Mouse (Mus musculus) CH12.LX (cell line): Measurements from ENCODE around the gene Gfpt1. TPM values are rescaled to one million over a fixed set of nuclear protein-coding genes. Genes with fewer than 3 reads are reported as not detected.
A peak's percentile ranks its signal among the peaks of the same experiment; 100 is the strongest.

ENCODE experiments used
- DNase-seq: peaks from one replicate; pipeline ENCODE4 v3.0.0-alpha.2; 2013; ENCODE audit errors: extremely low read depth
- H3K27ac ChIP-seq: 2 replicates; pipeline ENCODE4 v1.5.1; 2012; ENCODE audit warnings: low read depth, mild to moderate bottlenecking, control low read depth, moderate library complexity; ENCODE audit not compliant: insufficient read depth
- H3K27me3 ChIP-seq: replicated peaks from 2 replicates; pipeline ENCODE3; 2012; ENCODE audit warnings: inconsistent platforms
- H3K36me3 ChIP-seq, 2 experiments: replicated peaks in 1 of 2; 2 replicates each; pipeline versions ENCODE3 to v1.6.1; 2012; ENCODE audit warnings: inconsistent platforms in 1 of 2, low read length in 1 of 2, mild to moderate bottlenecking in 1 of 2, mixed read lengths in 1 of 2, moderate library complexity in 1 of 2; ENCODE audit not compliant: control insufficient read depth in 1 of 2, insufficient read depth in 1 of 2
- H3K4me1 ChIP-seq, 2 experiments: 2 replicates each; pipeline ENCODE4 v1.6.1; 2012; ENCODE audit warnings: inconsistent platforms in 1 of 2, moderate library complexity in 1 of 2; ENCODE audit not compliant: insufficient read depth in 2 of 2, control insufficient read depth in 1 of 2
- H3K4me2 ChIP-seq: 2 replicates; pipeline ENCODE4 v1.6.1; 2012; ENCODE audit warnings: low read depth, mild to moderate bottlenecking, control low read depth; ENCODE audit not compliant: poor library complexity, insufficient read depth, severe bottlenecking
- H3K4me3 ChIP-seq, 3 experiments: fragments of 150-350 bp in 1 of 3; sonication (generic) in 1 of 3; replicated peaks in 1 of 3; 2 replicates each; pipeline versions ENCODE3 to v1.5.1; 2011 to 2012; ENCODE audit warnings: low read depth in 2 of 3, low read length in 2 of 3, mild to moderate bottlenecking in 2 of 3, moderate library complexity in 2 of 3, control low read depth in 1 of 3, improper control_type of control experiment in 1 of 3, inconsistent platforms in 1 of 3, mixed read lengths in 1 of 3; ENCODE audit not compliant: poor library complexity in 1 of 3
- H3K79me2 ChIP-seq: replicated peaks from 2 replicates; pipeline ENCODE4 v1.6.1; 2012; ENCODE audit warnings: mild to moderate bottlenecking, moderate library complexity; ENCODE audit not compliant: control insufficient read depth, poor library complexity, insufficient read depth, severe bottlenecking; ENCODE audit errors: extremely low read depth
- H3K9ac ChIP-seq: 2 replicates; pipeline ENCODE4 v1.6.1; 2012; ENCODE audit warnings: low read depth, mild to moderate bottlenecking, control low read depth, moderate library complexity; ENCODE audit not compliant: insufficient read depth
- H3K9me3 ChIP-seq: replicated peaks from 2 replicates; pipeline ENCODE3; 2012; ENCODE audit warnings: low read length, inconsistent platforms, mixed read lengths
- BHLHE40 ChIP-seq: IDR thresholded peaks from 2 replicates; pipeline ENCODE4 v1.6.1; 2011; ENCODE audit warnings: mild to moderate bottlenecking, low read depth, low read length, improper control_type of control experiment
- CHD1 ChIP-seq: IDR thresholded peaks from 2 replicates; pipeline ENCODE4 v1.6.1; 2012; ENCODE audit warnings: low read depth, low read length, improper control_type of control experiment, inconsistent platforms
- CHD2 ChIP-seq: IDR thresholded peaks from 2 replicates; pipeline ENCODE4 v1.6.1; 2011; ENCODE audit warnings: low read length, improper control_type of control experiment
- CTCF ChIP-seq, 2 experiments: IDR thresholded peaks in 1 of 2; conservative IDR thresholded peaks in 1 of 2; 2 replicates each; pipeline ENCODE4 v1.5.1; 2011 to 2012; ENCODE audit warnings: low read depth in 2 of 2, low read length in 2 of 2, improper control_type of control experiment in 1 of 2, inconsistent platforms in 1 of 2, mild to moderate bottlenecking in 1 of 2, moderate library complexity in 1 of 2
- E2F4 ChIP-seq: IDR thresholded peaks from 2 replicates; pipeline ENCODE4 v1.6.1; 2011; ENCODE audit warnings: low read depth, low read length, improper control_type of control experiment; ENCODE audit not compliant: insufficient replicate concordance
- ELF1 ChIP-seq: IDR thresholded peaks from 2 replicates; pipeline ENCODE4 v1.6.1; 2014; ENCODE audit warnings: low read depth, mild to moderate bottlenecking, inconsistent platforms, low read length, improper control_type of control experiment
- EP300 ChIP-seq: IDR thresholded peaks from 2 replicates; pipeline ENCODE4 v1.6.1; 2011; ENCODE audit warnings: low read length, improper control_type of control experiment
- ETS1 ChIP-seq: conservative IDR thresholded peaks from 2 replicates; pipeline ENCODE4 v1.6.1; 2012; ENCODE audit warnings: low read depth, mild to moderate bottlenecking, inconsistent platforms, low read length, improper control_type of control experiment, moderate library complexity
- GABPA ChIP-seq: IDR thresholded peaks from 2 replicates; pipeline ENCODE4 v1.6.1; 2012; ENCODE audit warnings: low read depth, low read length, improper control_type of control experiment, inconsistent platforms; ENCODE audit not compliant: insufficient replicate concordance
- HCFC1 ChIP-seq: IDR thresholded peaks from 2 replicates; pipeline ENCODE4 v1.6.1; 2012; ENCODE audit warnings: low read depth, mild to moderate bottlenecking, inconsistent platforms, low read length, improper control_type of control experiment
- IRF4 ChIP-seq: IDR thresholded peaks from 2 replicates; pipeline ENCODE4 v1.6.1; 2014; ENCODE audit warnings: low read depth, mild to moderate bottlenecking, inconsistent platforms, low read length, improper control_type of control experiment
- JUN ChIP-seq: IDR thresholded peaks from 2 replicates; pipeline ENCODE4 v1.6.1; 2011; ENCODE audit warnings: low read depth, mild to moderate bottlenecking, low read length, improper control_type of control experiment, moderate library complexity; ENCODE audit not compliant: insufficient read depth
- JUND ChIP-seq: conservative IDR thresholded peaks from 2 replicates; pipeline ENCODE4 v1.6.1; 2011; ENCODE audit warnings: low read depth, low read length, improper control_type of control experiment
- KAT2A ChIP-seq: IDR thresholded peaks from 2 replicates; pipeline ENCODE4 v1.6.1; 2012; ENCODE audit warnings: low read length, improper control_type of control experiment, inconsistent platforms; ENCODE audit not compliant: insufficient replicate concordance
- MAFK ChIP-seq: IDR thresholded peaks from 2 replicates; pipeline ENCODE4 v1.6.1; 2011; ENCODE audit warnings: low read length, improper control_type of control experiment; ENCODE audit not compliant: insufficient replicate concordance
- MAX ChIP-seq: IDR thresholded peaks from 2 replicates; pipeline ENCODE4 v1.6.1; 2011; ENCODE audit warnings: low read length, improper control_type of control experiment
- MAZ ChIP-seq: IDR thresholded peaks from 2 replicates; pipeline ENCODE4 v1.6.1; 2012; ENCODE audit warnings: low read depth, mild to moderate bottlenecking, inconsistent platforms, low read length, improper control_type of control experiment, moderate library complexity
- MEF2A ChIP-seq: IDR thresholded peaks from 2 replicates; pipeline ENCODE4 v1.6.1; 2014; ENCODE audit warnings: low read depth, mild to moderate bottlenecking, inconsistent platforms, low read length, improper control_type of control experiment, borderline replicate concordance
- MXI1 ChIP-seq: IDR thresholded peaks from 2 replicates; pipeline ENCODE4 v1.6.1; 2011; ENCODE audit warnings: mild to moderate bottlenecking, low read depth, low read length, improper control_type of control experiment
- MYC ChIP-seq: IDR thresholded peaks from 2 replicates; pipeline ENCODE4 v1.6.1; 2011; ENCODE audit warnings: low read depth, mild to moderate bottlenecking, improper control_type of control experiment, low read length
- NELFE ChIP-seq: IDR thresholded peaks from 2 replicates; pipeline ENCODE4 v1.6.1; 2011; ENCODE audit warnings: low read depth, low read length, improper control_type of control experiment
- NRF1 ChIP-seq: IDR thresholded peaks from 2 replicates; pipeline ENCODE4 v1.6.1; 2014; ENCODE audit warnings: low read depth, mild to moderate bottlenecking, inconsistent platforms, low read length, improper control_type of control experiment, moderate library complexity
- PAX5 ChIP-seq: IDR thresholded peaks from 2 replicates; pipeline ENCODE4 v1.6.1; 2012; ENCODE audit warnings: low read length, inconsistent platforms, mixed read lengths
- POLR2A ChIP-seq: IDR thresholded peaks from 2 replicates; pipeline ENCODE4 v1.6.1; 2011; ENCODE audit warnings: low read depth, mild to moderate bottlenecking, improper control_type of control experiment, low read length
- POLR2AphosphoS2 ChIP-seq: IDR thresholded peaks from 2 replicates; pipeline ENCODE4 v1.6.1; 2011; ENCODE audit warnings: low read depth, low read length, improper control_type of control experiment
- RAD21 ChIP-seq: IDR thresholded peaks from 2 replicates; pipeline ENCODE4 v1.6.1; 2011; ENCODE audit warnings: low read depth, mild to moderate bottlenecking, low read length, improper control_type of control experiment, moderate library complexity
- RCOR1 ChIP-seq: conservative IDR thresholded peaks from 2 replicates; pipeline ENCODE4 v1.6.1; 2012; ENCODE audit warnings: low read depth, mild to moderate bottlenecking, inconsistent platforms, low read length, improper control_type of control experiment
- SIN3A ChIP-seq: IDR thresholded peaks from 2 replicates; pipeline ENCODE4 v1.6.1; 2012; ENCODE audit warnings: low read length, improper control_type of control experiment, inconsistent platforms
- SMC3 ChIP-seq: IDR thresholded peaks from 2 replicates; pipeline ENCODE4 v1.6.1; 2011; ENCODE audit warnings: low read depth, low read length, improper control_type of control experiment
- TBP ChIP-seq: conservative IDR thresholded peaks from 2 replicates; pipeline ENCODE4 v1.6.1; 2011; ENCODE audit warnings: low read depth, low read length, improper control_type of control experiment
- TCF12 ChIP-seq: IDR thresholded peaks from 2 replicates; pipeline ENCODE4 v1.6.1; 2014; ENCODE audit warnings: low read depth, mild to moderate bottlenecking, inconsistent platforms, low read length, improper control_type of control experiment
- UBTF ChIP-seq: IDR thresholded peaks from 2 replicates; pipeline ENCODE4 v1.6.1; 2012; ENCODE audit warnings: low read depth, mild to moderate bottlenecking, inconsistent platforms, low read length, improper control_type of control experiment, moderate library complexity
- USF1 ChIP-seq: IDR thresholded peaks from 2 replicates; pipeline ENCODE4 v1.6.1; 2014; ENCODE audit warnings: low read depth, mild to moderate bottlenecking, inconsistent platforms, low read length, improper control_type of control experiment
- USF2 ChIP-seq: conservative IDR thresholded peaks from 2 replicates; pipeline ENCODE4 v1.6.1; 2011; ENCODE audit warnings: low read depth, low read length, improper control_type of control experiment
- ZC3H11A ChIP-seq: IDR thresholded peaks from 2 replicates; pipeline ENCODE4 v1.6.1; 2012; ENCODE audit warnings: low read depth, mild to moderate bottlenecking, inconsistent platforms, low read length, improper control_type of control experiment
- ZKSCAN1 ChIP-seq: IDR thresholded peaks from 2 replicates; pipeline ENCODE4 v1.6.1; 2012; ENCODE audit warnings: low read depth, inconsistent platforms, low read length, improper control_type of control experiment, borderline replicate concordance
- ZMIZ1 ChIP-seq: IDR thresholded peaks from 2 replicates; pipeline ENCODE4 v1.6.1; 2012; ENCODE audit warnings: low read depth, mild to moderate bottlenecking, inconsistent platforms, low read length, improper control_type of control experiment
- ZNF384 ChIP-seq: IDR thresholded peaks from 2 replicates; pipeline ENCODE4 v1.6.1; 2012; ENCODE audit warnings: low read depth, low read length, improper control_type of control experiment, inconsistent platforms
- dilution Hi-C: fragments of 300-500 bp; cut with MboI; formaldehyde crosslinking; loops from 2 replicates; pipeline ENCODE4 v1.14.3; 2020; ENCODE audit warnings: low sequenced_read_pairs; ENCODE audit not compliant: extremely low pct_unique_long_range_greater_than_20kb, extremely low pct_ligation_motif_present
- in situ Hi-C: fragments of 300-500 bp; cut with MboI; formaldehyde crosslinking; loops from 3 replicates; pipeline ENCODE4 v1.14.3; 2019; ENCODE audit warnings: low sequenced_read_pairs, low pct_ligation_motif_present, low pct_unique_long_range_greater_than_20kb, mixed read lengths
- polyA plus RNA-seq: library from polyadenylated mRNA; unstranded; fragments of >175 nt; gene quantifications from 2 replicates; pipeline ENCODE4 v1.2.1, GENCODE M21; 2012; ENCODE audit warnings: low read depth; ENCODE audit not compliant: insufficient read length
- total RNA-seq, 2 experiments: library from RNA; depleted of rRNA; stranded (reverse); fragments of 300-350 nt in 1 of 2; fragments of >200 nt in 1 of 2; gene quantifications; 2 replicates each; pipeline ENCODE4 v1.2.3; 2012 to 2014

Gfpt1 gene
- 32.1 and 32.6 TPM in 2 replicates for total RNA-seq (2012; rRNA removed)
- total RNA-seq (2014; rRNA removed) = 22.8 and 24.9 TPM in 2 replicates
- polyA plus RNA-seq = 34.8 and 35.3 TPM in 2 replicates

DNA sequence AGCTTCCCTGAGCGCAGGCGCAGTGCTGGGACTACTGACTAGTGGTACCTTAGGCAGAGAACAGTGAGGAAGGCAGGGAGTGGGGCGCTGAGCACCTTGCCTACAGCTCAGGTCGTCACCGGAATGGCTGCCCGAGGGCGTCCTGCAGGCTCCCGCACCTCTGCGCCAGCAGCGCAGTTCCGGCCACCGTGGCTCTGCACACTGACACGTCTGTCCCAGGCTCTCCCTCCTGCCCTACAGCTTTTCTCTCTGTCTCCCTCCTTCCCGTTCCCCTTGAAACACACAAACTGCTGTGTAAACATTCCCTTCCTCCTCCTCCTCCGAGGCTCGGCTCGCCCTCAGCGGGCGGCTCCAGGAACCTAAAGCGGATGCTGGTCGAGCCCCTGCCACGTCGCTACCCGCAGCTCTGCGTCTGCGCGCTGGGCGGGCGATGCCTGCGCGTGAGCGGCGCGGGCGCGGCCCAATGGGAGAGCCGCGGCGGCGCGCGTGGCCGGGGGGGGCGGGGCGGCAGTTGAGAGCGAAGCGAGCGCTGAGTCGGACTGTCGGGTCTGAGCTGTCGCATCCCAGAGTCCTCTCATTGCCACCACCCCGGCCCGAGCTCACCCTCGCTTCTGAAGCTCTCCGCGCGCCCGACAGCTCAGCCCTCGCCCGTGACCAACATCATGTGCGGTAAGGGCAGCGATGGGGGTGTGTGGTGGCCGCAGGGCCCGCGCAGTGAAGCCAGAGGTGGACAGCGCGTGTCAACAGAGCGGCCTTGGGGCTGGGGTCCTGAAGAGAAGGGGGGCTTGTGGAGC lies at the start of gene Gfpt1:
TSS of gene Gfpt1 (plus strand) at position 510 of the 794 bp plus-strand sequence.
- H3K4me2 ChIP-seq = peak within 1 kb of the TSS; percentile 96
- peak; percentile 90 for DNase-seq
- dilution Hi-C loops = no loop called here
- H3K4me1 ChIP-seq = peaks cover 4 to 50% of the 10 kb centered on the region in 2 experiments; a peak in 3 of 4 replicates
- peaks cover 0 to 8% of the 10 kb centered on the region in 2 experiments for H3K36me3 ChIP-seq
- peak within 1 kb of the TSS; percentile 93 for H3K27ac ChIP-seq
- H3K4me3 ChIP-seq = peak within 1 kb of the TSS; percentile 88 to 99 (median 95)
- H3K9ac ChIP-seq = peak within 1 kb of the TSS; percentile 67
- peaks cover 24% of the 10 kb centered on the region for H3K79me2 ChIP-seq
- no peaks in the 10 kb centered on the region for H3K27me3 ChIP-seq
- in situ Hi-C loops = no loop called here
- no peaks in the 10 kb centered on the region for H3K9me3 ChIP-seq
- TF ChIP-seq BHLHE40 = peak; percentile 67
- TF ChIP-seq ELF1 = peak; percentile 61
- TF ChIP-seq RAD21 = no peak
- no peak for TF ChIP-seq ETS1
- peak; percentile 89 for TF ChIP-seq NRF1
- no peak for TF ChIP-seq JUND
- TF ChIP-seq POLR2A = peak; percentile 97
- peak; percentile 59; the same call in 1 of the 2 replicates for TF ChIP-seq UBTF
- TF ChIP-seq EP300 = no peak
- peak; percentile 90 for TF ChIP-seq TCF12
- TF ChIP-seq POLR2AphosphoS2 = peak; percentile 93
- TF ChIP-seq MXI1 = peak; percentile 77; the same call in 1 of the 2 replicates
- peak; percentile 94 for TF ChIP-seq NELFE
- no peak; the same call in 1 of the 2 replicates for TF ChIP-seq IRF4
- peak; percentile 42; the same call in 1 of the 2 replicates for TF ChIP-seq MEF2A
- peak; percentile 73 for TF ChIP-seq USF1
- no peak for TF ChIP-seq SMC3
- TF ChIP-seq USF2 = no peak
- TF ChIP-seq ZNF384 = no peak
- no peak for TF ChIP-seq CTCF (conservative IDR thresholded peaks at IDR 0.05 in 1 of 2, IDR thresholded peaks at IDR 0.05 in 1 of 2; ENCODE audit: low read depth in 2 of 2, low read length in 2 of 2)
- TF ChIP-seq MYC = peak; percentile 1; the same call in 1 of the 2 replicates
- no peak for TF ChIP-seq GABPA
- peak; percentile 39 for TF ChIP-seq HCFC1
- no peak for TF ChIP-seq JUN
- 0 out of 2 replicates have a peak, but pooled peaks have one; percentile 46 for TF ChIP-seq KAT2A
- no peak for TF ChIP-seq MAFK
- TF ChIP-seq SIN3A = peak; percentile 73
- TF ChIP-seq TBP = peak; percentile 62
- TF ChIP-seq ZC3H11A = no peak
- no peak for TF ChIP-seq MAX
- no peak for TF ChIP-seq CHD1
- TF ChIP-seq E2F4 = no peak
- peak; percentile 83; the same call in 1 of the 2 replicates for TF ChIP-seq ZMIZ1
- no peak for TF ChIP-seq ZKSCAN1
- no peak for TF ChIP-seq PAX5
- TF ChIP-seq RCOR1 = no peak
- TF ChIP-seq MAZ = no peak
- TF ChIP-seq CHD2 = peak; percentile 52; the same call in 1 of the 2 replicates
- TF ChIP-seq, all 38 proteins: peak for 18
